ENCODE assay signal across 14 mouse cellular contexts in the genomic region with DNA sequence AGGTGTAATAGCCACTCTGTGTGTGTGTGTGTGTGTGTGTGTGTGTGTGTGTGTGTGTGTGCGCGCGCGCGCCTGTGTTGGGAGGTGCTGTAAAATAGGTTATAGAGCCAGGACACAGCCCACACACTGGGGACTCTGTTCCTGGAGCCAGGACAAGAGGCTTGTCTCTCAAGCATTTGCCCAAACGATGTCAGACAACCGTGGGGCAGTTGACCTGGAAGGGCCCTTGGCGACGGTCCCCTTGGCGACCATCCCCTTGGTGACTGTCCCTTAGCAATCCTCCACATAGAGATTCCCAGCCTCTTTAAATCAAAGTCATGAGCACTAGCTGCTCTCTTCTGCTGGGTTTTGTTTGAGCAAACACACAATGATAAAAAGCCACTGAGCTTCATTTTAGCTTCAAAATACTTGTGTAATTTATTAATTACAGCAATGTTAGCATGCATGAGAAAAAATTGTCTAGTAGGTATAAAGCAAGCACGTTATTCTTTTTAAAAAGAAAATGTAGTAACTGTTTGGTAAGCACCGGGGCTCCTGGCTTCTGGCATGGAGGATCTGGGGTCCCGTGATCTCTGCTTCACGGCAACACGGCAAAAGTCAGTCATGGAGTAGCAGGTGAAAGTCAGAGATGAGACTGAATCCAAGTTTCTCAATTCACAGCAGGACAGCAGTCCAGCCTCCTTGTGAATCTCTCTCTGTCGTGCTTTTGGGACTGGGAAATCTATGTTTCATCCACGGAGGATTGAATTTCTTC. TPM values are rescaled to one million over a fixed set of nuclear protein-coding genes. Genes with fewer than 3 reads are reported as not detected.
DNase-seq lines count a peak whose midpoint lies in the region; ATAC-seq lines count a peak whose summit lies in the region.
"Had no signal": no experiment of that assay in that cellular context is flagged by ENCODE, and none has a peak within 500 bp of the region (broad histone marks: within the 10 kb centered on the region; RNA-seq: fewer than 3 reads in every experiment).

No protein-coding gene starts in this region.

- H3K4me1 ChIP-seq in embryonic facial prominence, embryonic 10.5 days = peaks cover 39% of the 10 kb centered on the region
- peaks cover 44% of the 10 kb centered on the region for H3K4me1 ChIP-seq in hindbrain, embryonic 15.5 days (replicated peaks)
- 0 out of 2 replicates have a peak, but pooled peaks cover 8% of the 10 kb centered on the region for H3K4me1 ChIP-seq in neural tube, embryonic 14.5 days (ENCODE audit: control insufficient read depth, insufficient read depth, low read length)

- 46% methylated on average over 17 of the region's 17 CpGs for WGBS in embryonic facial prominence, embryonic 10.5 days
- WGBS in hindbrain, embryonic 15.5 days = 16% methylated on average over 17 of the region's 17 CpGs
- 11% methylated on average over 12 of the region's 17 CpGs for WGBS in neural tube, embryonic 14.5 days

- peak overlapping the region; percentile 62 for H3K4me3 ChIP-seq in embryonic facial prominence, embryonic 10.5 days
- peak overlapping the region; percentile 56 for H3K4me3 ChIP-seq in hindbrain, embryonic 15.5 days
- H3K4me3 ChIP-seq in neural tube, embryonic 14.5 days (ENCODE audit: low read depth, low read length) = no peak overlapping the region

- intact Hi-C loops in left cerebral cortex, postnatal 10 days (cut with DNase I) = loop anchor here (5.0 to 10.0 kb wide), 2 partner anchors 104 to 109 kb away; no protein-coding TSS in a partner anchor
- intact Hi-C loops in left cerebral cortex, postnatal 36 days (cut with DNase I) = loop anchor here (5.0 kb wide), 2 partner anchors 36 to 126 kb away; no protein-coding TSS in a partner anchor

- DNase-seq in left cerebral cortex, postnatal 10 days (ENCODE audit: extremely low spot score in 1 of 2, low spot score in 2 of 2) = peak; percentile 63 to 66
- no peak for DNase-seq in left cerebral cortex, postnatal 36 days (ENCODE audit: low spot score in 2 of 2)
- peak; percentile 56 for DNase-seq in embryonic facial prominence, embryonic 10.5 days (ENCODE audit: low spot score)
- no peak for DNase-seq in adrenal gland, adult 18-20 months (ENCODE audit: low spot score in 2 of 2)
- DNase-seq in T-cell, adult 2 months (ENCODE audit: low spot score) = no peak
- DNase-seq: cerebellum, adult 11-12 months; kidney, adult 9 months had no signal

- ATAC-seq in hindbrain, embryonic 15.5 days (ENCODE audit: low FRiP score, low read depth) = peak; percentile 46; the same call in 1 of the 2 replicates
- peak; percentile 45; the same call in 1 of the 2 replicates for ATAC-seq in neural tube, embryonic 14.5 days (ENCODE audit: low read depth)
- no peak for ATAC-seq in erythroblast, adult 5-6 weeks (replicated peaks; ENCODE audit: low FRiP score, poor library complexity, severe bottlenecking)
- ATAC-seq: activated CD4-positive, CD25-positive, alpha-beta regulatory T cell, adult 4 months; lung, postnatal 0 days had no signal

- H3K36me3 ChIP-seq in embryonic facial prominence, embryonic 10.5 days (replicated peaks) = peaks cover 6% of the 10 kb centered on the region
- H3K36me3 ChIP-seq in hindbrain, embryonic 15.5 days = no peaks in the 10 kb centered on the region
- no peaks in the 10 kb centered on the region for H3K36me3 ChIP-seq in neural tube, embryonic 14.5 days (ENCODE audit: control insufficient read depth, insufficient read depth, low read length)
- H3K36me3 ChIP-seq: heart, embryonic 15.5 days; limb, embryonic 13.5 days had no signal

- H3K9ac ChIP-seq in hindbrain, embryonic 15.5 days = peak overlapping the region; percentile 10; the same call in 1 of the 2 replicates
- H3K9ac ChIP-seq in neural tube, embryonic 14.5 days (replicated peaks; ENCODE audit: low read depth, low read length) = no peak overlapping the region
- H3K9ac ChIP-seq: heart, embryonic 15.5 days; limb, embryonic 13.5 days had no signal

- peaks cover 58% of the 10 kb centered on the region for H3K27me3 ChIP-seq in embryonic facial prominence, embryonic 10.5 days (replicated peaks; ENCODE audit: low read depth, poor library complexity, severe bottlenecking)
- H3K27me3 ChIP-seq in hindbrain, embryonic 15.5 days = peaks cover 15% of the 10 kb centered on the region
- peaks cover 20% of the 10 kb centered on the region for H3K27me3 ChIP-seq in neural tube, embryonic 14.5 days (ENCODE audit: control insufficient read depth, insufficient read depth, low read length)

- no peak overlapping the region for H3K27ac ChIP-seq in embryonic facial prominence, embryonic 10.5 days (replicated peaks)
- H3K27ac ChIP-seq in hindbrain, embryonic 15.5 days (replicated peaks) = peak overlapping the region; percentile 66; the same call in 1 of the 2 replicates
- H3K27ac ChIP-seq in neural tube, embryonic 14.5 days (ENCODE audit: low read depth, low read length) = no peak overlapping the region
- H3K27ac ChIP-seq: heart, embryonic 15.5 days; limb, embryonic 13.5 days had no signal

- peaks cover 12% of the 10 kb centered on the region; the same call in 1 of the 2 replicates for H3K9me3 ChIP-seq in embryonic facial prominence, embryonic 10.5 days
- H3K9me3 ChIP-seq in hindbrain, embryonic 15.5 days = no peaks in the 10 kb centered on the region
- no peaks in the 10 kb centered on the region for H3K9me3 ChIP-seq in neural tube, embryonic 14.5 days (ENCODE audit: control insufficient read depth, low read length)
- H3K9me3 ChIP-seq: heart, embryonic 15.5 days had no signal

- peak overlapping the region; percentile 85 for H3K4me2 ChIP-seq in hindbrain, embryonic 15.5 days
- H3K4me2 ChIP-seq in neural tube, embryonic 14.5 days (ENCODE audit: low read depth, low read length) = peak overlapping the region; percentile 69; the same call in 1 of the 2 replicates

RNA-seq across cellular contexts. Expression of a gene that starts 3.0 kb away (rescaled TPM):
- 10 to 100 TPM; 23.9 to 26.4 TPM for total RNA-seq in left cerebral cortex, postnatal 10 days (2021)
- total RNA-seq in left cerebral cortex, postnatal 36 days (2021) = 10 to 100 TPM; 28.2 to 31.0 TPM
- 16.3 and 17.8 TPM in 2 replicates for polyA plus RNA-seq in embryonic facial prominence, embryonic 10.5 days (2016; fragmentation: Nextera tagmentation; extraction: Ambion mirVana)
- 26.1 and 32.2 TPM in 2 replicates for polyA plus RNA-seq in hindbrain, embryonic 15.5 days (2015; fragmentation: Nextera tagmentation; extraction: Ambion mirVana)
- polyA plus RNA-seq in neural tube, embryonic 14.5 days (2014; fragmentation: Nextera tagmentation; extraction: Ambion mirVana) = 24.1 and 24.2 TPM in 2 replicates
- not detected in 2 replicates for total RNA-seq in erythroblast, adult 5-6 weeks (2015; ENCODE audit: low replicate concordance)
- not detected in 2 replicates for total RNA-seq in erythroblast, adult 5-6 weeks (2017; ENCODE audit: low replicate concordance)
- 10 to 100 TPM in 1 of 2 experiments, 1 to 10 TPM in 1; 4.1 to 24.2 TPM for total RNA-seq in adrenal gland, adult 18-20 months (2021)

Comparison
In these comparisons a context has a peak if more than half of its experiments do, and no peak if none do; other contexts are left out.
1. DNase-seq: peak in left cerebral cortex, postnatal 10 days (2 of 2) and embryonic facial prominence, embryonic 10.5 days (single experiment); none in left cerebral cortex, postnatal 36 days (0 of 2), adrenal gland, adult 18-20 months (0 of 2) and T-cell, adult 2 months (single experiment).
2. RNA of a gene that starts 3.0 kb away (total RNA-seq): 28.2 to 31.0 TPM in left cerebral cortex, postnatal 36 days, 23.9 to 26.4 TPM in left cerebral cortex, postnatal 10 days and 4.1 to 24.2 TPM in adrenal gland, adult 18-20 months; not detected in erythroblast, adult 5-6 weeks; every median in the first group is over 4 times any median in the second.